Mouse (Mus musculus) cerebellum, adult 9-11 months (tissue): ENCODE results near the gene Phf12.

ENCODE experiments used
- DNase-seq: peaks from one replicate; pipeline ENCODE4 v3.0.0; 2022

The Phf12 gene

DNA sequence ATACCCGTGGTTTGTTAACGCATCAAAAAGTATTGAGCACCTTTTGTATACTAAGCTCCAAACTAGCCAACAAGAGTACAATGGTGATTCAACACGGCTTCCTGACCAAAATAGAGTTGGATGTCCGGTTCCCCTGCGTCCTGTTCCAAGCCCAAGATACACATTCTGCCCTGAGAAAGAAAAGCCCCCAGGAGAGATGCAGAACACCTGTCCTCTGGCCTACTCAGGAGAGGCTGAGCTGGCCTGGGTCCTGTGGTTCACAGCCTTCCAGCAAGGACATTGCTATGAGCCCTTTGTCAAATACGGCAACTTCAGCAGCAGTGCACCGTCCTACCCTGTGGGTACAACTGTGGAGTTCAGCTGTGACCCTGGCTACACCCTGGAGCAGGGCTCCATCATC lies 9.0 kb upstream of the Phf12 start:
- peak; percentile 29 for DNase-seq

DNA sequence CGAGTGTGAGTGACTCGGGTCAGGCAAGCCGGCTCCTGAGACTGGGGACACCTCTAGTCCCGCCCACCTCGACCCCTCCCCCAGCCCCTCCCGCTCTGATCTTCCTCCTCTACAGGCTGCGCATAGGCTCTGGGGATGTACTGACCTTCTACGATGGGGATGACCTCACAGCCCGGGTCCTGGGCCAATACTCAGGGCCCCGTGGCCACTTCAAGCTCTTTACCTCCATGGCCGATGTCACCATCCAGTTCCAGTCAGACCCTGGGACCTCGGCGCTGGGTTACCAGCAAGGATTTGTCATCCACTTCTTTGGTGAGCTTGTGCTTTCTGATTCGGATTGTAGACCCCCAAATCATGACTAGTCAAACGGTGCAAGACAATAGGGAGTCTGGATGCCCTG lies 8.2 kb upstream of the Phf12 start:
- peak; percentile 40 for DNase-seq

DNA sequence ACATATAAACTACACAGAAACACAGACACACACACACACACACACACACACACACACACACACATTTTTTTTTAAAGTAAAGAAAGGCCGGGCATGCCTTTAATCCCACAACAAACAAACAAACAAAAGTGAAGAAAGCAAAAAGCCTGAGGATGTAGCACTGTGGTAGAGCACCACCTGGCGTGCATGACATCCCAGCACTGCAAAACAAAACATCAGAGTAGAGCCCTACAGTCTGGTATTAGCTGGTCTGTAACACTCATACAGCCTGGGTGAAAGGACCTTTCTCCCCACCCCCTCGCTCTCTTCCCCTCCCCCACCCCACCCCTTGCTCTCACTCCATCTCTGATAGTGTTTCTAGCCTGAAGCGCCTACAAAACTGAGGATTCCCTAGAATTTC lies 6.7 kb upstream of the Phf12 start:
- DNase-seq: no peak

DNA sequence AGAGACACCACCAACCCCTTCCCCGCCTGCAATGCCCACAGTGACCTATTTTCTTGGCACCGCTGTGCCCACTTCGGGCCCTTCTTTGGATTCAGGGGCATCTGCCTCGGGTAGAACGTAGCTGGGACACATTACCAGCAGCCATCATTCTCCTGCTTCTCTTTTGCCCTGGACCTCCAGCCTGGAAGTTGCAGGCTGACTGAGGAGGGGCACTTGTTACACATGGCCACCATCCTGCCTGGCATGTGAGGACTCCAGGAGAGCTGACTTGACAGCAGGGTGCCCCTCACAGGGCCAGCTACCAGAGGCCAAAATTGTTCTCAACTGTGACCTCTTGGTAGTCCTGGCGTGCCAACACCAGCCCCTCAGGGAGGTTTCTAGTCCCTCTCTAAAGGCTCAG lies 4.4 kb upstream of the Phf12 start:
- DNase-seq: peak; percentile 62

DNA sequence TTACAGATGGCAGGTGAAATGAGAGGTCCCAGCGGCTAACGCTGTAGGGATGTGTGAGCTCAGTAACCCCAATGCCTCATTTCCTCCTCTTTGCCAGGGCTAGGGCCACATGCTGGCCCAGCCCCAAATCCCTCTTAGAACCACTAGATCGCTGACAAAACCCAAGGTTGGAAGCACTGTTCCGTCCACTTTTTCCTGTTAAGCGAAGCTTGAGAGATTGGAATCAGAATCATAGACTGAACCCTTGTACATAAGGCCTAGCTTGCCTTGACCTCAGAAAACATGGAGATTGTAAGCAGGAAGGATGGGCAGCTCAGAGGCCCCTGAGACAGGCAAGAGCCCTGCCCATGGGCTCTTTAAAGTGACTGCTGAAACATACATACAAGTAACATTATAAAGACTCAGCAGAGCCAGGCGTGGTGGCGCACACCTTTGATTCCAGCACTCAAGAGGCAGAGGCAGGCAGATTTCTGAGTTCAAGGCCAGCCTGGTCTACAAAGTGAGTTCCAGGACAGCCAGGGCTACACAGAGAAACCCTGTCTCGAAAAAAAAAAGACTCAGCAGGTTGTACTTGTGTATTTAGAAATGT lies 3.2 kb upstream of the Phf12 start:
- peak; percentile 62 for DNase-seq

DNA sequence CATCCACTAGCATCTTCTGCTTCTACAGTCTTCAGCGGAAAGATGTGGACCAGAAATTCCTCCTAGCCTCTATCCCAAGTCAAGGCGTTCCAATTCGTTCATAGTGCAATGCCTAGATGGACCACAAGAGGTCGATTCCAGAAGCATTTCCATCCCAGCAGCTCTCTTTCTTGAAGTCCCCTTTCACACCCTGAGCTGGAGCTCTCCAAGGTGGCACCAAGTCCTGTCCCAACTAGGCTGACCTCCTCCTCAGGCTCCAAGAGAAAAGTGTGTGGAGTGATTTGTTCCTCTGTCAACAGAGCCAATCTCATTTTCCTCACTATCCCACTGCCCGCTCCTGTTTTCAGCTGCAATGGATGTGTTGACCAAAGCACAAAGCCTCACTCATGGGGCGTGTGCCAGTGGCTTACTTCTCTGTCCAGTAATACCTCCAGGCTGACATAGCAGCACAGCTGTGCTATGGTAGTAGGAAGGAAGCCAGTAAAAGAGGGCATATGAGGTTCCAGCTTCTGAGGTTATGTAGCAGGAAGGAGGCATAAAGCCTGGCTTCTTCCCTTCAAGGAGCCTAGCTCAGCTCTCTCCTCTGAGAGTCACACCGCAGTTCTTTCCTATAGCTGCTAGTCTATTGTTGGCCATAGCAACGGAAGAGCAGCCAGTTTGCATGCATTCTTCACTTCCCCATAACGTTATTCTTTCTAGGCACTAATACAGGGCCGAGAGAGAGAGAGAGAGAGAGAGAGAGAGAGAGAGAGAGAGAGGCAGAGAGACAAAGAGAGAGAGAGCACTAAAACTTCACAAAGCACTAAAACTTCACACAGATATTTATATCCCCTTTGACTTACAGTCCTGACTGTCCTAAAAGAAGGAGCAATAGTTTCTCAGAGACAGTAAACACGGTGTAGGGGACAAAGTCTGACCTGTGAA lies 2.0 kb upstream of the Phf12 start:
- peak; percentile 73 for DNase-seq

DNA sequence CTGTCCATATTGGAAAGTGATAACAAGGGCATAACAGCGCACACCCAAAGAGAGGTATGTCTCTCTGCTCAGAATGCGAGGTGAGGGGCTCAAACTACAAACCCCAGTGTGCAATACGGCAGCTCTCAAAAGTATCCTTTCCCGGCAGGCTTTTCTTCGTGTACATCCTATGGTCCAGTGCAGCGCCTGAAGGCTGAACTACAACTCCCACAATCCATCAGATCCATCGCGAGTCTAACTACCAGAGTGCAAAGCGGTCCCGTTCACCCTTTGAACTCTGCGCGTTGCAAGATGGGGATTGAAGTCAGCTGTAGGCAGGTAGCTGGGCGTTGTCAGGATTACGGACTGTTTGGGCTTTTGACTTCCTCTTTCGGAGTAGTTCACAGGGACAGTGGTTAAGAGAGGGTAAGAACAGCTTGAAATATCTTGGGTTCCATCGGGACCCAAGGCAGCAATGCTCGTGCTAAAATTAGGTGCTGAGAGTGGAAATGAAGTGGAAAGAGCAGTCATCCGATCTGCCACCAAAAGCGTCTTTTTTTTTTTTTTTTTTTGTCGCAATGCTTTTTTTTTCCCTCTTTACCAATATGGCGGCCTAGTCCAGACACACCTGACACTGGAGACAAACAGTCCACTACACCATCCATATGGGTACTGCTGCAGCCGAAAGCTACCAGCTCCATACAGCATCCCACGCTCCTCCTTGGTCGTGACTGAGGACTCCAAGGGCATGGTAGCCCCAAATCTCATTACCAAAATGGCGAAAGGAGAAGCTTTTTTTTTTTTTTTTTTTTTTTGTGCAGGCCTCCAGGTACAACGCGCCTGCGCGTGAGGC lies 729 bp upstream of the Phf12 start:
- peak; percentile 99 for DNase-seq

DNA sequence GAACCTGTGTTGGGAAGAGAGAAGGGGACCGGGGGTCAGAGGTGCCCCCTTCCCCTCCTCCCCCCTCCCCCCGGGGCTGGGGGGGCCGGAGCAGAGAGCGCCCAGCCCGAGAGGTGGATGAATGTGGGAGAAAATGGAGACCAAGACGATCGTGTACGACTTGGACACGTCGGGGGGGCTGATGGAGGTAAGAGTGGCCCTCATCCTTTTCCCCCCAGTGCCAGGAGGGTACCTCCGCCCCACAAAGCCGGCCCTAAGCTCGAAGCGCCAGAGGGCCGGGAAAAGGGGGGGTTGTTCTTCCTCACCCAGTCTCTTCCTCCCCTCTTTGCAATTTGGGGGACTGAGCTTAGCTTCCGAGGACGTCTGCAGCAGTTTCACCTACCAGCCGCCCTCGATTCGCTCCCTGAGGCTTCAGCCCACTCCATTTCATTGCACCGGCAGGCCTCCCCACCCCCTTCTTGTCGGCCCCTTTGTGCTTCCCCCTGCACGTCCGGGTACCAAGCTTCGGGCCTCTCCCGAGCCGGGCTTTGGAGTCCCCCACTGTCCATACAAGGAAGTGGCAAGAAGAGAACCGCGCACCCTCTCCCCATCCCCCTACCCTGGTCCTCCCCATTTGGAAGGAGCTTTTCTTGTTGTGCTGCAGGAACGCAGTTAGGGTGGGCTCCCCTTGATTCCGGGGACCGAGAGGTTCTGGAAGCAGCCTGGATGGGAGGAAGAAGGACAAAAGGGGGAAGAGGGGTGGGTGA lies 810 bp downstream of the Phf12 start:
- peak; percentile 88 for DNase-seq

DNA sequence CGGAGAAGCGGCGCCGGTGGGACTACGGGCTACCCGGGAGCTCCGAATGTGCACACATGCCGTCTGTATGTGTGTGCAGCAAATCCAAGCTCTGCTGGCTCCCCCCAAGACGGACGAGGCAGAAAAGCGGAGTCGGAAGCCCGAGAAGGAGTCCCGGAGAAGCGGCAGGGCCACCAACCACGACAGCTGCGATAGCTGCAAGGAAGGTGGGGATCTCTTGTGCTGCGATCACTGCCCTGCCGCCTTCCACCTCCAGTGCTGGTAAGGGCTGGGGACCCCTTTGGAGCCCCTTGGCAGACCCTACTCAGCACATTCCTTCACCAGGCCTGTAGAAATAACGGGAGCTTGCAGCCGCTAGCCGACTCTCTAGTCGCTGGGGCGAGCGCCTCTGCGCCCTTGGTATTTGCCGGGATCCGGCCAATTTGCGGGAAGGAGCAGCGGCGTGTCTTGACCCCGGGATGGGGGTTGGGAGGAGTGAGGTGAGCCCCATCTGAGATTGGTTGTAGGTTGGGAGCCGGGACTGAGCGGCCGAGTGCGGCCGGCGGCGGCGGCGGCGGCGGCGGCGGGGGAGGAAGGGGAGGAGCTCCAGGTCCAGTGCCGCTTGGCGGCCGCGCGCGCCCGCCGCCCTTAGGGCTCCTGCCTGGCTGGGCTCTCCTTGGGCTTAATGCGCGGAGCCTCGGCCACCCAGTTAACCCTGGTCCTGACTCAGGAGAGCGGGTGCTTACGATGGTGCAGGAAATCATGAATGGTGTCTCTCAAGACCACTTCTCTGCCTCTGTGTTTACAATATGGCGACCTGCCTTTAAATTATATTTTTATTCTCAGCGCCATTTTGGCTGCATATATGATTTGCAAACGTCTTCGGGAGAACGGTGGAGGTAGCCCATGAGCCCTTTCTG lies 1.6 kb downstream of the Phf12 start:
- peak; percentile 83 for DNase-seq

DNA sequence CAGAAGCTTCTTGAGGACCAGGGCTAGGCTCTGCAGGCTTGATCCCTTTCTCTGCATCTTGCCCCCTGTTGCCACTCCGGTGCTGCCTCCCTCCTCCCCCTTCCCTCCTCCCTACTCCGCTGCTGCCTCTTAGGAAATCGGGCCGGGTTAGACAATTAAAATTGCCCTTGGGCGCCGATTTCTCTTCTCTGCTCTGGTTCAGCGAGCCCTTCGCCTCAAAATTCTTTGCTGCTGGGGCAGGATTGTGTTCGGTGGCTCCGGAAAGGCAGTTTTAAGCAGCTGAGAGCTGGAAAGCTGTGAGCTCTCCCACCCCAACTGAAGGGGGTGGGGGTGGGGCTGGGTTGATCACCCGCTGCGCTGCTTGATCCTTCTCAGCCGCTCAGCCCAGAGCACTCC lies 2.3 kb downstream of the Phf12 start:
- DNase-seq: peak; percentile 71

DNA sequence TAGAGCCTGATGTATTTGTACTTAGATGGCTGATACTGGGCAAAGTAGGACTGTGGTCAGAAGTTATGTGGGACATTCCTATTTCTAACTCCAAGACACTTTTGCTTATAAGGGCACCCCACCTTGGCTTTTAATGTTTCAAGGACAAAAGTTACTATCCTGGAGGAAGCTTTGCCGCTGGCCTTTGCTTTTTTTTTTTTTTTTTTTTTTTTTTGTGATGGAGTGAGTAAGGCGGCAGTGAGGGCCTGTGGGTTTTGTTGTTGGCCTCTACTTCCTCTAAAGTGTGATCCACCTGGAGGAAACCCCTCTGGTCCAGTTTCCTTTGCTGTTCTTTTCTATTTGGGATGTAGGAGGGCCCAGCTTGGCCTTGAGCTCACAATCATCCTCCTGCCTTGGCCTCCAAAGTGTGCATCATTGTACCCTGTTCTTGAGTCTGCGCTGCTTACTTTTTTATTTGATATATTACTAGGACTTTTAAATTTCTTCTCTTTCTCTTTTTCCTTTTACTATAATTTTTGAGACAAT lies 3.0 kb downstream of the Phf12 start:
- DNase-seq: no peak

DNA sequence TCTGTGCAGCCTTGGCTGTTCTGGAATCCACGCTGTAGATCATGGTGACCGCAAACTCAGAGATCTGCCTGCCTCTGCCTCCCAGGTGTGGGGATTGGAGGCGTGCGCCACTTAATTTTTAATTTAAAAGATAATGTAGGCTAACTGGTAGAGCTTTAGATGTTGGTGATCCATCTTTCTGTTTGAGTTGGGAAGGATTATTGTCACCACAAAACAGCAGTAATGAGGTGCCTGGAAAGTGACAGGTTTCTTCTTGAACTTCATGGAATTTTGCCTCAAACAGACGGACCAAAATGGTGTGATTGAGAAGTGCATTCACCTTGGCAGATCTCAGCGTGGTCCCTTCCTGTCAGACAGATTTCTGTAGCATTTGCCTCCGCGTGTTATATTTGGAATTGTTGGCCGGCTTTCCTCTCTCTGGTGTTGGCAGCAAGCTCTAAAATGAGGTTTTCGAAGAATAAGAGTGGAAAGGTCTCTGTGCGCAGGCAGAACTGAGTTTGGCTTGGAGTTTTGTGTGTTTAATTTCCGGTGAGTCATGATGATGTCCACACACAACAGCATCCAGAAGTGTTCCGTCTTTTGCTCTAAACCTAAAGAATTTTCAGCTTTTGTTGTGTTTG lies 6.6 kb downstream of the Phf12 start:
- peak; percentile 68 for DNase-seq

DNA sequence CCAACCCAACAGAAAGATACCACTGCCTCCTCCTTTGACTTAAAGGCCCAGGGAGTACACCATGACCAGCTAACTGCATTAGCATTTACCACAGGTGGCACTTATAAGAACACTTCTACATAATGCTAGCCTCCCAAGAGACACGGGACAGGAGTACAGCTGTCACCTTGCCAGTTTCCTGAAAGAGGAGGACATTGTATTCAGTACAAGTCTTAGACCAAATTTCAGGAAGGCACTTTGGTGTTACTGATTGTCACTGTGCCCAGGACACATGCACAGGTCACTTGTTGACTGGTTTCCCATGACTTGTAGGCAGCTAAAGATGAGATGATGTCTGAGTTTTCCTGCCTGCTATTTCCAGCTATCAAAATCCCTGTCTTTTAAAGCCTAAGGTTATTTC lies 13.0 kb downstream of the Phf12 start:
- DNase-seq: no peak

DNA sequence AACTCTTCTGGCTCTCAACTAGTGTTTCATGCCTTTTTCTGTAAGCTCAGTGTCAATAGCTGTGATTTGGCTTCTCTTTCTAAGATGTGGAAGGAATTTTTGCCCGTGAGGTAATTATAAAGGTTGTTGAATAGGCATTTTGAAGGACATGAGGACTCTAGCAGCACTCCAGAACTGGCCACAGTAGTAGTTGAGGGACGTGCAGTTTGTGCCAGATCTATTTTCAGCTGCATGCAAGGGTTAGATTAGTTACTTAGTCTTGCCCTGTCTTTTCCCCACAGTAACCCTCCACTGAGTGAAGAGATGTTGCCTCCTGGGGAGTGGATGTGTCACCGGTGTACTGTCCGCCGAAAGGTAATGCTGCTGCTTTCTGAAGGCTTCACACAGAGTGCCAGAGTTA lies 23.9 kb downstream of the Phf12 start:
- no peak for DNase-seq

DNA sequence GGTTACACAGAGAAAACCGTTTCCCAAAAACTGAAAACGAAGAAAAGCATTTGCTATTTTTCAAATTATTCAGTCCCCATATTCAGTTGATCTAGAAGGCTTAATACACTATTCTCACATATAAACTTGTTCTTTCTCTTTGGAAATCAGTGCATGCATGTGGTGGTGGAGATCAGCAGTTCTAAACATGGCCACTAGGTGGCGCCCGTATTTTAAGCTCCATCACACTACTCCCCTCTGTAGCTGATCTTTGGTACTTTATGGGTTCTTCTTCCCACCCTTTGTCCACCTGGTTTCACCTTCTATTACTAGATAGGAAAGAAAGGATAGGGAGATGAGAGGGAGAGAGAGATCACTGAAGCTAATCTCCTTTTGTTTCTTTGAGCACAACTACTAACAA lies 37.1 kb downstream of the Phf12 start:
- no peak for DNase-seq

DNA sequence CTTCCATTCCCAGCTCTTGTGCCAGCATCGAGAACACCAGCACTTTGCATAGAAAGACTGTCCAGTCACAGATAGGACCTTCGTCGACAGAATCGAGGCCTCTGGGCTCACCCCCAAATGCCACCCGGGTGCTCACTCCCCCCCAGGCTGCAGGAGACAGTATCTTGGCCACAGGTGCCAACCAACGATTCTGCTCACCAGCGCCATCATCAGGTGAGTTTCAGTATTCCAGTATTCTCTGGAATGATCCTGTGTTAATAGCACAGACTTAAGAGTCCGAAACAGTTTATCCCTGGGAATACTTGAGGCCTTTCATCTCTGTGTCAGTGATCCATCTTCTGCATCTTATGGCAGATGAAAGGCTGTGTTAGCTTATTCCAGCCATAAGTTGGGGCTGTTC lies 41.1 kb downstream of the Phf12 start:
- no peak for DNase-seq

DNA sequence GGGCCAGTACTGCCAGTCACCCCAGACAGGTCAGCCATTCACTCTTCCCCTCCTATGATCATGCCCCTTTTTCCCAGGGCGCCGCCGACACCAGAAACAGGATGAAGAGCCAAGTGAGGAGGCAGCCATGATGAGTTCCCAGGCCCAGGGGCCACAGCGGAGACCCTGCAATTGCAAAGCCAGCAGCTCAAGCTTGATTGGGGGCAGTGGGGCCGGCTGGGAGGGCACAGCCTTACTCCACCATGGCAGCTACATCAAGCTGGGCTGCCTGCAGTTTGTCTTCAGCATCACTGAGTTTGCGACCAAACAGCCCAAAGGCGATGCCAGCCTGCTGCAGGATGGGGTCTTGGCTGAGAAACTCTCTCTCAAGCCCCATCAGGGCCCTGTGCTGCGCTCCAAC lies 46.7 kb downstream of the Phf12 start:
- no peak for DNase-seq

DNA sequence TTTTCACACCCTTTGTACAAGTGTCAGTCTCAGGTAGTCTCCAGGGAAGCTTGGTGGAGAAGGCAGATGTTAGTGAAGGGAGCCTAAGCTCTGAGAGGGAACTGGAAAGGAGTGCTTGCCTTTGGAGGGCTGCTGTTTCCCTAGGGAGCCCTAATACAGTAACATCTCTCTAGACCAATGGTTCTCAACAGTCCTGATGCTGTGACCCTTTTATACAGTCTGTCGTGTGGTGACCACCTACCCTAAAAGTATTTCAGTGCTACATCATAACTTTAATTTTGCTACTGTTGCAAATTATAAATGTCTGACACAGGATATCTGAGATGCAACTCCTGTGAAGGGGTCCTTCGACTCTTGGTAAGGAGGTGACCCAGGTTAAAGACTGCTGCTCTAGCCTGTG lies 48.0 kb downstream of the Phf12 start:
- no peak for DNase-seq

DNA sequence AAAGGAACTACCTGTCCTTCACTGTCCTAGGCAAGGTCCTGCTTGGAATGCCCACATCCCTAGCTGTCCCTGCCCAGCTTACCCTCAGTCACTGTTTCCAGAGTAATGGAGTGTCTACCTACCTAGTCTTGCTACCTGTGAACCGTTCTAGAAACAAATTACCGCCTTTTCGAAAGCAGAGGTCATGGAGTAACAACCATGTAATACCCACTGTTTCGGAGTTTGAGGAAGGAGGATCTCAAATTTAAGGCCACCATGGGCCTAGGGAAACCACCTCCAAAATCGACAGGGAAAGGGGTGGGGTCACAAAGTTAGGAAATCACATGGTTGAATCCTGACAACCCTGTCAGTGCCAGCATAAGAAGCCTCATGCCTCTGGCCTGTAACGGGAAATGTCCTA lies 48.8 kb downstream of the Phf12 start:
- DNase-seq: no peak

DNA sequence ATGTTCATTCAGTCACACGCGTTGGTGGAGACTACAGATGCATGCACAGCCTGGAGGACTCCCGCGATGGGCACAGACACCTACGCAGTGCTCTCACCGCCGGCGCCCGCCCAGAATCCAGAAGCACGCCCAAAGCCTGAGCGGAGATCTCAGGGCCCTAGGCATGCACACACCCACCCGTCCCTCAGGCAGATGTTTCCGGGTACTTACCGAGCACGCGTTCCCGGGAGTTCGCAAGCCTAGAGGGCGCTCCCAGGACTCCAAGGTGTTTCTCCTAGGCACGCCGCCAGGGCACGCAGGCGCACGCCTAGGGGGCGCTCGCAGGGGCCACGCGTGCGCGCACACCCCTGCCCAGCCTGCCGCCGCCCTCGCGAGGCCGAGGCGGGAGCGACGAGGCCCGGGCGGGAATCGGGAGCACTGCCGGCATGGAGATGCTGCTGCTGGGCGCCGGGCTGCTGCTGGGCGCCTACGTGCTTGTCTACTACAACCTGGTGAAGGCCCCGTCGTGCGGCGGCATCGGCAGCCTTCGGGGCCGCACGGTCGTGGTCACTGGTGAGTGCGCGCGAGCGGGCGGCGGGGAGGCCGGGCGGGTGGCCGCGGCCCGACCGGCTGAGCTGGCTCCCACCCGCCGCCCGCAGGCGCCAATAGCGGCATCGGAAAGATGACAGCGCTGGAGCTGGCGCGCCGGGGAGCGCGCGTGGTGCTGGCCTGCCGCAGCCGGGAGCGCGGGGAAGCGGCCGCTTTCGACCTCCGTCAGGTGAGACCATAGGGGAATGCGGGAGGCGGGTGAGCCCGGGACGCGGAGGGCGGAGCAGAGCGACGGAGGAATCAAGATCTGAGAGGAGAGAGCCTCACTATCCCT lies 49.6 kb downstream of the Phf12 start, which contains the start of gene Dhrs13:
Dhrs13 (plus strand) TSS at position 334 of the 862 bp plus-strand sequence.
- DNase-seq: peak; percentile 91
